Mouse (Mus musculus): ENCODE results near the gene Lrrc61.

- TF ChIP-seq CTCF (IDR thresholded peaks at IDR 0.05; ENCODE audit: extremely low read depth, insufficient read depth, insufficient read length, insufficient replicate concordance) (no peak), POLR2A (IDR thresholded peaks at IDR 0.05; ENCODE audit: low read depth, low read length) (no peak)
Observed at GRCm38 (mm10) chr6:48548314-48548713, 6.3 kb upstream of the Lrrc61 start.
